Mouse (Mus musculus) heart, postnatal 14 days (tissue): ENCODE data around the gene Nr2f1. TPM values are rescaled to one million over a fixed set of nuclear protein-coding genes. Genes with fewer than 3 reads are reported as not detected.

Source experiments
- total RNA-seq, 2 experiments: library from RNA; stranded (reverse); gene quantifications; 2 replicates each; pipeline ENCODE4 v1.2.3; 2021

Gene Nr2f1
- total RNA-seq, 2 experiments from 2014 or later: 3.8 to 4.9 TPM

Other genes with a start within 250 kb of the Nr2f1 start
- gene Pou5f2, start 174.9 kb downstream of the Nr2f1 start, total RNA-seq: 1 to 10 TPM in 1 of 2 experiments, under 1 TPM in 1; 0.61 to 1.1 TPM